Comparison of ENCODE assay signal across 8 mouse cellular contexts in genomic region chrX:129749102-129749501, GRCm38 (mm10). TPM values are rescaled to one million over a fixed set of nuclear protein-coding genes. Genes with fewer than 3 reads are reported as not detected.
A peak's percentile ranks its signal among the peaks of the same experiment; 100 is the strongest.
DNase-seq lines count a peak whose midpoint lies in the region; ATAC-seq lines count a peak whose summit lies in the region.

No protein-coding gene starts in this region.

- intact Hi-C loops in heart, postnatal 25 days (cut with DNase I) = no loop called here

- peak overlapping the region; percentile 77; the same call in 1 of the 2 replicates for H3K27ac ChIP-seq in heart, embryonic 15.5 days
- H3K27ac ChIP-seq in hindbrain, embryonic 11.5 days (ENCODE audit: low read depth, low read length) = no peak overlapping the region
- H3K27ac ChIP-seq in midbrain, embryonic 11.5 days (ENCODE audit: low read depth, low read length) = no peak overlapping the region

- DNase-seq in heart, postnatal 25 days (ENCODE audit: low spot score) = no peak
- peak; percentile 51 for DNase-seq in adipocyte (ENCODE audit: low spot score)
- DNase-seq in hindbrain, embryonic 11.5 days (ENCODE audit: low spot score) = no peak
- DNase-seq in midbrain, embryonic 11.5 days (ENCODE audit: low spot score, missing footprints) = no peak
- no peak for DNase-seq in frontal cortex, postnatal 10 days (ENCODE audit: low spot score in 2 of 2)
- no peak for DNase-seq in right cerebral cortex, postnatal 25 days
- no peak for DNase-seq in adrenal gland, adult 8-10 months

- H3K9me3 ChIP-seq in heart, embryonic 15.5 days (replicated peaks) = no peaks in the 10 kb centered on the region
- H3K9me3 ChIP-seq in hindbrain, embryonic 11.5 days (ENCODE audit: control insufficient read depth, low read length) = no peaks in the 10 kb centered on the region
- no peaks in the 10 kb centered on the region for H3K9me3 ChIP-seq in midbrain, embryonic 11.5 days (ENCODE audit: control insufficient read depth, low read length)

- no peaks in the 10 kb centered on the region for H3K27me3 ChIP-seq in heart, embryonic 15.5 days
- no peaks in the 10 kb centered on the region for H3K27me3 ChIP-seq in hindbrain, embryonic 11.5 days (ENCODE audit: control insufficient read depth, insufficient read depth, low read length)
- H3K27me3 ChIP-seq in midbrain, embryonic 11.5 days (ENCODE audit: control insufficient read depth, insufficient read depth, low read length) = no peaks in the 10 kb centered on the region

- H3K4me3 ChIP-seq in heart, embryonic 15.5 days = peak overlapping the region; percentile 69
- peak overlapping the region; percentile 49 for H3K4me3 ChIP-seq in hindbrain, embryonic 11.5 days (ENCODE audit: low read depth, low read length)
- H3K4me3 ChIP-seq in midbrain, embryonic 11.5 days (ENCODE audit: low read depth, low read length) = peak overlapping the region; percentile 48; the same call in 1 of the 2 replicates

- H3K4me1 ChIP-seq in heart, embryonic 15.5 days (replicated peaks) = no peaks in the 10 kb centered on the region
- H3K4me1 ChIP-seq in hindbrain, embryonic 11.5 days (replicated peaks; ENCODE audit: control insufficient read depth, insufficient read depth, low read length) = no peaks in the 10 kb centered on the region
- no peaks in the 10 kb centered on the region for H3K4me1 ChIP-seq in midbrain, embryonic 11.5 days (ENCODE audit: control insufficient read depth, insufficient read depth, low read length)

- no peak for ATAC-seq in heart, embryonic 15.5 days (replicated peaks; ENCODE audit: insufficient number of reproducible peaks, insufficient read depth, low FRiP score, low read depth)
- ATAC-seq in hindbrain, embryonic 11.5 days (ENCODE audit: low FRiP score) = peak; percentile 30
- peak; percentile 12; the same call in 1 of the 2 replicates for ATAC-seq in midbrain, embryonic 11.5 days (ENCODE audit: low FRiP score)

- H3K9ac ChIP-seq in heart, embryonic 15.5 days = no peak overlapping the region
- H3K9ac ChIP-seq in hindbrain, embryonic 11.5 days (ENCODE audit: low read depth, low read length) = no peak overlapping the region
- H3K9ac ChIP-seq in midbrain, embryonic 11.5 days (ENCODE audit: low read length) = no peak overlapping the region

- H3K36me3 ChIP-seq in heart, embryonic 15.5 days = no peaks in the 10 kb centered on the region
- no peaks in the 10 kb centered on the region for H3K36me3 ChIP-seq in hindbrain, embryonic 11.5 days (ENCODE audit: control insufficient read depth, insufficient read depth, low read length)
- H3K36me3 ChIP-seq in midbrain, embryonic 11.5 days (ENCODE audit: control insufficient read depth, insufficient read depth, low read length) = no peaks in the 10 kb centered on the region

- 20% methylated on average over 1 of the region's 1 CpGs for WGBS in heart, embryonic 15.5 days
- WGBS in hindbrain, embryonic 11.5 days = 0% methylated on average over 1 of the region's 1 CpGs
- 20% methylated on average over 1 of the region's 1 CpGs for WGBS in midbrain, embryonic 11.5 days

- H3K4me2 ChIP-seq in heart, embryonic 15.5 days = peak overlapping the region; percentile 62
- H3K4me2 ChIP-seq in hindbrain, embryonic 11.5 days (replicated peaks; ENCODE audit: low read depth, low read length) = peak overlapping the region; percentile 53; the same call in 1 of the 2 replicates
- peak overlapping the region; percentile 52 for H3K4me2 ChIP-seq in midbrain, embryonic 11.5 days

RNA-seq across cellular contexts. Expression of gene Diaph2, which starts 0.4 kb away (rescaled TPM):
- polyA plus RNA-seq in heart, embryonic 15.5 days (2015; fragmentation: Nextera tagmentation; extraction: Ambion mirVana) = 5.6 and 5.7 TPM in 2 replicates
- total RNA-seq in heart, postnatal 25 days (2021) = 10 to 100 TPM; 11.5 to 12.3 TPM
- 5.1 and 6.8 TPM in 2 replicates for polyA plus RNA-seq in hindbrain, embryonic 11.5 days (2014; fragmentation: Nextera tagmentation; extraction: Ambion mirVana)
- polyA plus RNA-seq in midbrain, embryonic 11.5 days (2014; fragmentation: Nextera tagmentation; extraction: Ambion mirVana) = 3.0 and 4.8 TPM in 2 replicates
- total RNA-seq in adrenal gland, adult 8-10 months (2022) = 10 to 100 TPM; 20.7 to 39.9 (median 28.8) TPM
